Mouse (Mus musculus): ENCODE results near the gene Lin9. TPM values are rescaled to one million over a fixed set of nuclear protein-coding genes. Genes with fewer than 3 reads are reported as not detected.

Lin9 gene
- polyA plus RNA-seq, 1 experiment = 17.6 TPM

- TF ChIP-seq CTCF (IDR thresholded peaks at IDR 0.05; ENCODE audit: borderline replicate concordance, insufficient read depth, low read length) = no peak
- no peak for TF ChIP-seq POLR2A (IDR thresholded peaks at IDR 0.05; ENCODE audit: low read depth, low read length)
- Histone ChIP-seq H3K27ac (ENCODE audit: insufficient read depth, low read length) (no peak overlapping the region), H3K4me3 (ENCODE audit: insufficient read depth, low read length) (no peak overlapping the region), H3K4me1 (ENCODE audit: control insufficient read depth, insufficient read depth, low read length) (no peaks in the 10 kb centered on the region; the same call in 1 of the 2 replicates)
Observed at GRCm38 (mm10) chr1:180723701-180724238, 82.8 kb downstream of the Lin9 start.

- peaks cover 2% of the 10 kb centered on the region; the same call in 1 of the 2 replicates for H3K4me1 ChIP-seq (ENCODE audit: control insufficient read depth, insufficient read depth, low read length)
- H3K4me3 ChIP-seq (ENCODE audit: insufficient read depth, low read length) = peak within 1 kb of the TSS; percentile 98
- TF ChIP-seq POLR2A (IDR thresholded peaks at IDR 0.05; ENCODE audit: low read depth, low read length) (peak; percentile 92), CTCF (IDR thresholded peaks at IDR 0.05; ENCODE audit: borderline replicate concordance, insufficient read depth, low read length) (no peak)
- peak within 1 kb of the TSS; percentile 67 for H3K27ac ChIP-seq (ENCODE audit: insufficient read depth, low read length)
Observed at GRCm38 (mm10) chr1:180725704-180726179, 84.8 kb downstream of the Lin9 start, which contains the start of gene Acbd3. Gene Acbd3, plus strand, starts transcription at chr1:180726043.

GRCm38 (mm10) chr1:180726183-180726582 lies 85.2 kb downstream of the Lin9 start:
- H3K4me1 ChIP-seq (ENCODE audit: control insufficient read depth, insufficient read depth, low read length) = peaks cover 2% of the 10 kb centered on the region; the same call in 1 of the 2 replicates
- peak overlapping the region; percentile 98 for H3K4me3 ChIP-seq (ENCODE audit: insufficient read depth, low read length)
- TF ChIP-seq POLR2A (IDR thresholded peaks at IDR 0.05; ENCODE audit: low read depth, low read length) (no peak), CTCF (IDR thresholded peaks at IDR 0.05; ENCODE audit: borderline replicate concordance, insufficient read depth, low read length) (no peak)
- peak overlapping the region; percentile 67 for H3K27ac ChIP-seq (ENCODE audit: insufficient read depth, low read length)

- Histone ChIP-seq H3K27ac (ENCODE audit: insufficient read depth, low read length) (no peak overlapping the region), H3K4me1 (ENCODE audit: control insufficient read depth, insufficient read depth, low read length) (peaks cover 2% of the 10 kb centered on the region; the same call in 1 of the 2 replicates), H3K4me3 (ENCODE audit: insufficient read depth, low read length) (no peak overlapping the region)
- no peak for TF ChIP-seq CTCF (IDR thresholded peaks at IDR 0.05; ENCODE audit: borderline replicate concordance, insufficient read depth, low read length)
- TF ChIP-seq POLR2A (IDR thresholded peaks at IDR 0.05; ENCODE audit: low read depth, low read length) = no peak
Observed at GRCm38 (mm10) chr1:180729231-180729630, 88.3 kb downstream of the Lin9 start.

Other genes with a start within 250 kb of the Lin9 start
- not detected in 2 replicates for gene Stum, start 157.6 kb upstream of the Lin9 start, polyA plus RNA-seq (2011; ENCODE audit: insufficient read length, low read depth, missing spikeins)
- 37.3 and 41.7 TPM in 2 replicates for gene Parp1, start 72.2 kb upstream of the Lin9 start, polyA plus RNA-seq (2011; ENCODE audit: insufficient read length, low read depth, missing spikeins)
- not detected in 2 replicates for gene Mixl1, start 55.9 kb downstream of the Lin9 start, polyA plus RNA-seq (2011; ENCODE audit: insufficient read length, low read depth, missing spikeins)
- 66.3 and 69.4 TPM in 2 replicates for gene Acbd3, start 84.9 kb downstream of the Lin9 start, polyA plus RNA-seq (2011; ENCODE audit: insufficient read length, low read depth, missing spikeins)
- gene H3f3a, start 172.8 kb downstream of the Lin9 start, polyA plus RNA-seq (2011; ENCODE audit: insufficient read length, low read depth, missing spikeins) = 542 and 820 TPM in 2 replicates
- gene Sde2, start 210.0 kb downstream of the Lin9 start, polyA plus RNA-seq (2011; ENCODE audit: insufficient read length, low read depth, missing spikeins) = 25.9 and 28.0 TPM in 2 replicates

Measured in embryonic fibroblast, embryonic 13.5 days (primary cell).